Mouse (Mus musculus) embryo, embryonic 9.5 days (tissue): Measurements from ENCODE around the gene Cfap54.

ENCODE experiments used
- DNase-seq: peaks from one replicate; pipeline ENCODE4 v3.0.0-alpha.2; 2017; ENCODE audit errors: extremely low spot score

The Cfap54 gene

DNA sequence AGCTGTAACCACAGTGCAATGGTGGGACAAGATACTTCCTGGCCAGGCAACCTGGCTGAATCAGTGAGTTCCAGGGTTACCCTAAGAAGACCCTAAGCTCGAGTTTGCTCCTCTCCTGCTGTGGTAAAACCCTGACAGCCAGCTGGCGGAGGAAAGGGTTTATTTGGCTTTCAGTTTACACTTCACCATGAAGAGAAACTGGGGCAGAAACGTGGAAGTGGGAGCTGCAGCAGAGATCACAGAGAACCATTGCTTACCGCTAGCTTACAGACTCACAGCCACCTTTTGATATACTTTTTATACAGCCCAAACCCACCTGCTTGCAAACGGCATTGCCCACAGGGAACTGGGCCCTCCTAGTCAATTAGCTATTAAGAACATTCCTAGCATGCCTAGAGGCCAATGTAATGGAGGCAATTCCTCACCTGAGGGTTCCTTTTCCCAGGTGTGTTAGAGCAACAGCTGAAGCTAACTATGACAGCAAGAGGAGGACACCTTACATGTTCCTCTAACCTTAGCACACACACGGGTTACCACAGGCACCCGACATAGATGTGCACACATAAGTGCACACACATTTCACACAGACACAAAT lies 16.9 kb upstream of the Cfap54 start:
- no peak for DNase-seq

DNA sequence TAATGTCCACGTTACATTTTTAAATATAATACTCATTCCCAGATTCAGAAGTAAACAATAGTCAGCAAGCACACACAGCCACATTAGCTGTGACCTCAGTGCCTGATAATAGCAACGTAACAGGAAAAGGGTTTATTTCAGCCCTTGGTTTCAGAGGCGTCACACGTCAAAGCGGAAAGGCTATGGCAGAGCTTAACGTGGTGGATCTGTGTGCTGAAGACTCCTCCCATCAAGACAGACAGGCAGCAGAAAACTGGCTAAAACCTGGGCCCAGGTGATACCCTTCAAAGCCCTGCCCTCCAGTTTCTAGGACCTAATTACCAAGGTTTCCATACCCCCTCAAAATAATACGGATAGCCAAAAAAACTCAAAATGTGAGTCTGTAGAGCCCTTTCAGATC lies 16.0 kb upstream of the Cfap54 start:
- DNase-seq, result no peak

DNA sequence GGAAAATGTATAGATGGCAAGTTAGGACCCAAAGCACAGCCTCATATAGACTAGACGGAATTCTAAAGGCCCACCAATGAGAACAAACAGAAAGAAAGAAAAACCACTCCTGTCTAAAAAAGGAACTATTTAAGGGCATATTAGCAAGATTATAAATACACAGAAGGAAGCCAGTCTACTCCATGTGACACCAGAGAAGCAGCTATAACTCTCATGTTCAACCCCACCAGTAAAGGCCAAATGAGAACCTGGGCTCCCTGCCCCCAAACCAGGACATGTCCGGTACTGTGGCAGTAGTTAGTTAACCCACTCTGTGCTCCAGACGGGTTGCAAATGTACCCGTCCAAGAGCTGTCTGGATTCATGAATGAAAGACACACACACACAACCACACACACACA lies 14.4 kb upstream of the Cfap54 start:
- no peak for DNase-seq

DNA sequence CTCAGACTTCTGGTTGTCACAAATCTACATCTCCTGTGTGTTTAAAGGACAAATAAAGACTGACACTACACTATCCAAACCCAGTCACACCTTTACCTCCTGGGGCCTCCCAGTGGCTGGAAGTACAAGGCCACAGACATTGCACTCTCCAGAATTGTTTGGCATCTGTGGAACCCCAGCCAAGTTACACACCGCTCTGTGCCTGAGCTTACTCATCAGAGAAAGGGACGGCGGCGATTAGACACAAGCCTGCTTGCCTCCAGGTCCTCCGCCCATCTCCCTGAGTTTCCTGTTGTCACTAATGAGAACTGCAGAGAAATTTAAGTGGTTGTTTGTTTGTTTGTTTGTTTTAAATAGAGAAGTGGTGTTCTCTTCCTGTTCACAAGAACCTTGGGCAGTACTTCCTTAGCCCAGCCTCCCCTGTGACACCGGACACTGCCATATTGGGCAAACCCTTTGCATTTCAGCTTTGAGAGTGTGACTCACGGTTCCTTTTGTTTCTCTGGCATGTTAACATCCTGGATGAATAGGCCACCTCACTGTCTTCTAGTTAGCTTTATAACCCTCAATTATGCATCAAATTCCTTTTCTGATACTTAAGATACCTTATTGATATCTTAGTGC lies 13.7 kb upstream of the Cfap54 start:
- DNase-seq, result no peak

DNA sequence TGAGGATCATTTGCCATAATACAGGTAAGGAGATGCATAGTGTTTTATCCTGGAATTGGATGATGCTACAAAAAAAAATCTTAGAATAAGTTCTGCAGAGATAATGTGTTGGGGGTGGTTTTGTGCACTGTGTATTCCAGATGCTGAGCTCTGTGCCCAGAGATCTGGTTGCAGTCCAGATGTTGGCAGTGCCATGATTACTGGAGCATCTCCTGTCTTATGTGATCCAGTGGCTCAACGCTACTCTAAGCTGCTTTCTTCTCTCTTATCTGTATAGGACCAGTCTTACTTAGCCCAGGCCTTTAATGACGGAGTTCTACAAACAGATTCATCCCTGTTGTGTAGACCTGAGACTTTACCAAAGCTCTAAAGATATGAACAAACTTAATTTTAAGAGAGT lies 10.5 kb upstream of the Cfap54 start:
- no peak for DNase-seq

DNA sequence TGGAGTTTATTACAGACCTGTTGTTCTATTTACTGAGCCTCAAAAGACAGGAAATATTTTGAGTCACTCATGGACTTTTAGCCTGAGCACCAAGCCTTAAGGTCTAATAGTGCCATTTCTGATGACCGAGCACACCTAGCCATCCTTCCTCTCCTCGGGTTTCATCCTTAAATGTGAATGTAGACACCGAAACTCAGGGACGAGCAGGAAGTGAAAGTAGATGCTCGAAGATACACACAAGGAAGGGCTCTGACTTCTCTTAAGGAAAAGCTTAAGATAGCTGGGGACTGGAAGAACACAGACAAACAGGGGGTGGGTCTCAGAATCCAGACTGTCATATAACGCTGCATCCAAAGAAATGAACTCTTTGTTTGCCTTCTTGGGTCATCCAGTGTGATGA lies 8.8 kb upstream of the Cfap54 start:
- no peak for DNase-seq

DNA sequence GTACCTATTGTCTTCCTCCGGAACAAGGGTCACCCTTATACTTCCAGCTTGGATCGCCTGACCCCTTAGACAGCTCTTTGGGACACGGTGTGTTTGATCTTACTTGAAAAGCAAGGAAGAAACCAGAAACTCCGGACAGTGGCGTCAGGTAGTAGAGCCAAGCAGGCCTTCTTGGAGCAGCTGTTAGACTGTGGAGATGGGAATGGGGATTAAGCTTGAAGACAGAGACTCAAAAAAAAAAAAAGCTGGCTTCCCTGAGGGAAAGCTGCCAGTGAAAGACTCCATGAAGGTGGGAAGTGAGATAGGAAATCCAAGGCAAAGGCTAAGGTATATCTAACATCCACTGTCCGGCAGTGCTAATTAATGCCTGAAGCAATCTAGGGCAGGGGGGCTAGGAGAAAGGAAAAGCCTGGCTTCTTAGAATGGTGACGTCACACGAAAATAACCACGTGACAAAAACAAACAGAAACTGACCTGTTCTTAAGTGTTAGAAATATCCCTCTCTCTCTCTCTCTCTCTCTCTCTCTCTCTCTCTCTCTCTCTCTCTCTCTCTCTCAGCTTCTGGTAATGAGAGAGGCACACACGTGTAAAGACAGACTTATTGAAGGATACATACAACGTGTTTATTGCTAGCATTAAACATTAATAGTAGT lies 7.1 kb upstream of the Cfap54 start:
- DNase-seq, result no peak

DNA sequence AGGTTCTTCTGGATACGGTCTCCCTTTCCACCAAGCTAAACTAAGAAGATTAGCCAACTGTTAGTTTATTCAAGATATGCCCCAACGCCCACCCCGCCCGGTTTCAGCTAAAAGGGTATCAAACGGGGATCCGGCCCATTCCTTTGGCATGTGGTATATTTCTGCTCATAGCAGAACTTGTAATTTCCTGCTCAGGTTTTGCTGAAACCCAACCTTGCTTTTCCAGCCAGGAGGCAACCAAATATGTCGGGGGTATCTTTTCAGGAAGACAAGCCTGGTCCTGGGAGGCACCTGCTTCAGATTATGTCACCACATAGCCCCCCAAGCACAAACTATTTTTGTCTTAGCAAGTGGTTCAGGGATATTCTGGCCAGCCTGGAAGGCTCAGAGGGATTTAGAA lies 6.1 kb upstream of the Cfap54 start:
- no peak for DNase-seq

DNA sequence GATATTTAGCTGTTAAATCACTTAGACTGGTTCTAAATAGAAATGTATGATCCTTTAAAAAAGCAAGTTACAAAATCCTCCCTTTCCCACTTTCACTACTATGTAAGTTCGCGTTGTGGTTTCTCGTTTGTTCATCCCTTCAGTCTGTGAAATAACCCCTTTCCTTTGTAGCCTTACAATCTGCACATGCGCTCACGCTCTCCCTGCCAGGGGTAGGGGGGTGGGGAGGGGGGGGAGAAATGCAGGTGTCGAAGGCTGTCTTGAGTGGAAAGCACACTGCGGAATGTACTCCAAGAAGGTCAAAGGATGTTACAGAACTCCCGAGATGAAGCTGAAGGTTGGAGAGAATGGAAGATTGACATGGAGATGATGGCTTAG lies 2.5 kb upstream of the Cfap54 start:
- no peak for DNase-seq

DNA sequence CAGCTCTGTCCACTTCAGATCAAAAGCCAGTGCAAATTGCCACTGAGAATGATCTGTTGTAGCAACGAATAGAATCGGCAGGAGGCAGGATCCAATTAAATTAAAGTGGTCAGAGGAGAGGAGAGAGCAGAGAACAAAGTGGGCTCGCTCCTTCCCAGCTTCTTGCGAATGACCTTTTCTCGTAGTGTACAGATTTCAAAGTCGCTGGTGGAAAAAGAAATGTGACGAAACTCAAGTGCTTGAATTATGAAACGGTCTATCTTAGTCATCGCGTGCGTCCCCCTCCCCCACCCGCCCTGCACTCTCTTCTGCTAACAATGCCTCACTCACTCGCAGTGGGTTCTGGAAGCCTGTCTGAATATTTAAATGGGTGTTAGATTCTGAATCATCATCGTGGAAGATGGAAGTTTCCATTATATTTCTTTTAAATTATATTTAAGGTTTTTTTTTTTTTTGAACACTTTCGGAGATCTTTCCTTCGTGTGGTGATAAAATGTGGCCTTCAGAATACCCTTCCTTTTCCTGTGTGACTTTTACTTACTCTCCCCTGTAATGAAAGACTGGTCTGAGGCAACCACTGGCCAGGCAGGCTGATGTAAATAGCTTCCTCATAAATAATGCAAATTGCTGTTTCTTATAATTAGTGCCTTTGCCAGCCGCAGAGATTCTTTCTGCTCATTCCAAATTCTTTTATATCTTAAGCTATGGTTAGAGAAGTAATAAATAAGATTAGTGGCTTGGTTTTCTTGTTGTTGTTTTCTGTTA lies 2.0 kb upstream of the Cfap54 start:
- peak; percentile 20 for DNase-seq

DNA sequence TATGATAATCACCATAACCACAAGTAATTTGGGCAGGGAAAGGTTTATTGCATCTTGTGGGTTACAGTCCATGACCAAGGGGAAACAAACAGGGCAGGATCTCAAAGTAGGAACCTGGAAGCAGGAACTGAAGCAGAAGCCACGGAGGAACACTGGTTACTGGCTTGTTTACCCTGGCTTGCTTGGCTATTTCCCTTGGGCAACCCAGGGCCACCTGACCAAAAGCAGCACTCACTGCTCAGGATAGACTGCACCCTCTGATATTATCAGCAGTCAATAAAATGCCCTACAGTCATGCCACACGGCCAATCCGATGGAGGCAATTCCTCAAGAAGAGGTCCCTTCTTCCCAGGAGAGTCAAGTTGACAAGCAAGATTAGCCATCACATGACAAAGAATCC lies 1.9 kb downstream of the Cfap54 start:
- DNase-seq, result no peak

DNA sequence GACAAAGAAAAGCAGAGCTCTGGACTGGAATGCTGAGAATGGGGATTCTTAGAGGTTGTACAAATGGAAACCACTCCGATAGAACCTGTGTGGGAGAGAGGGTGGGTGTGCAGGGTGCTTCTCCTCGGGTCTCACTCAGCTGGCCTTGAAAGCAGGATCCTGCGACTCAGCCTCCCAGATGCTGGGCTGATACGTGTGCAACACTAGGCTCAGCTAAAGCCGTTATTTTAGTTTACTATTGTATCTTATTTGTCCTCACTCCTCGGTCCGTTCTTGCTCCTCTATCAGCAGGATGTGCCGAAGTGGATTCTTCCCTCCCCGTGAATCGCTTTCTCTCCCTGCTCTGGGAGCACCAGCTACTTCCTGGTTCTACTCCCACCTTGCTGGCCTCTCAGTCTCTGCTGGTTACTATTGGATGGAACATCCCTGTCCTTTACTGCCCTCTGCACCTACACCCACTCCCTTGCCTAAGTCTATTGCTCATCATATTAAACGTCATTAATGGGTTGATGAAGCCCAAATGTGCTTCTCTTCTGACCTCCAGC lies 3.4 kb downstream of the Cfap54 start:
- DNase-seq, result no peak

DNA sequence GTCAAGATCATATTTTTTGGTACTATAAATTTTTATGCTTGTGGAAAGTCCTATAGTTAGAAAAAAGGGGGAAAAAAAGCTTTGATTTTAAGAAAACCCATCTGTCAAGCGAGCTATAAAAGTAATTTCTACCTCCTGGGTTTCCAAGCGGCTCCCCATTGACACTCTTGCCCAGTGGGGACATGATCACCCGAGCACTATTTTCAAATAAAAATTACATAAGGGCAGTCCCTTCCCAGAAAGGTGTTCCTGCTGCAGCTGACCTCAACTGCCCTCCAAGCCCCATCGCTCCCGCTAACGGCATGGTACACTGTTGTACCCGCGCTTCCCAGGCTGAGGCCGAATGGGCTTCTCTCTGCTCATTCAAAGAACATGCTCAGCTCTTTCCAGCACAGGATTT lies 5.0 kb downstream of the Cfap54 start:
- no peak for DNase-seq

DNA sequence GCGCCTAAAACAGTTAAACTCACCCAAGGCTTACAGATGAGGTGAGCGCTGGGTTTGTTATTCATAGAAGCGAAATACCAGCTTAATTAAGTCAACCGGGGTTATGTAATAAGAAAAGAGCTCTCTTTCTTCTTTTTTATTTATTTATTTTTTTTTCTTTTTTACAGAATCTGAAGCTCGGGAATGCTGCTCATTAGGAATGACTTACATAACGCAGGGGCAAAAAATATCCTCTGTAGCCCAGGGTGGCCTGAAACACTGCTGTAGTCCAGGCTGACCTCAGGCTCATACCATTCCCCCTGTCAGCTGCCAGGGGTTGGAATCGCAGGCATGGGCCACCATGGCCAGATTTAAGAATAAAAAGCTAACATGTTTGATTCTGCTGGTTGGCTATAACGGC lies 5.6 kb downstream of the Cfap54 start:
- DNase-seq, result no peak

DNA sequence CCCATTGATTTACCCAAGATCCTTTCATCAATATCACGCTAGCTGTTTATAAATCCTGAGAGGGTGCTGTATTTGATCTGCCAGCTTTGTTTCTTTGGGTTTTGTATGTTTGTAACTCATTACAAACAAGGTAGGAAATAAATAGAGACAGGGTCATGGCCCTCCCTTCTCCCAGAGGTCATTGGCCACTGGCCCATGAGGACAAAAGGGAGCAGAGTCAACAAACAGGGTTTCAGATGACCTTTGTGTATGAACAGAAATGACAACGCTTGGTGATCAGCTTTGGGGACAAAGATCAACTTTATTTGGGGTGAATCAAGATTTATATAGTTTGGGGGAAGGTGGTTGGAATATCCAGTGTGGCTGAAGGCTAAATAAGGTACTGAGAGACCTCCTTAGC lies 8.6 kb downstream of the Cfap54 start:
- DNase-seq, result no peak

DNA sequence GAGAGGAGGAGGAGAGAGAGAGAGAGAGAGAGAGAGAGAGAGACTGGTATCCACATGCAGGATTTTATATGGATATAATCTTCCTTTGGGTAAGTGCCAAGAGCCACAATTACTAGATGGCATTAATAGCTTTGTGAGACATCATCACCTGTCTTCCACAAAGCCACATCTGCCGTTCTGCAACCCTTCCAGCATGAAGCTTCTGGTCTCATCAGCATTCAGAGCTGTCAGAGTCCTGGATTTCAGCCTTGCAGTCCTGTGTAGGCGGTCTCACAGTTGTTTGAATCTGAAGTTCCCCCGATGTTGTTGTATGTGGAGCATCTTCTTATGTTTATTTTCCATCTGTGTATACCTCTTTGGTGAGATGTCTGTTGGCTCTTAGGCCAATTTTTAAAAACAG lies 9.7 kb downstream of the Cfap54 start:
- no peak for DNase-seq

DNA sequence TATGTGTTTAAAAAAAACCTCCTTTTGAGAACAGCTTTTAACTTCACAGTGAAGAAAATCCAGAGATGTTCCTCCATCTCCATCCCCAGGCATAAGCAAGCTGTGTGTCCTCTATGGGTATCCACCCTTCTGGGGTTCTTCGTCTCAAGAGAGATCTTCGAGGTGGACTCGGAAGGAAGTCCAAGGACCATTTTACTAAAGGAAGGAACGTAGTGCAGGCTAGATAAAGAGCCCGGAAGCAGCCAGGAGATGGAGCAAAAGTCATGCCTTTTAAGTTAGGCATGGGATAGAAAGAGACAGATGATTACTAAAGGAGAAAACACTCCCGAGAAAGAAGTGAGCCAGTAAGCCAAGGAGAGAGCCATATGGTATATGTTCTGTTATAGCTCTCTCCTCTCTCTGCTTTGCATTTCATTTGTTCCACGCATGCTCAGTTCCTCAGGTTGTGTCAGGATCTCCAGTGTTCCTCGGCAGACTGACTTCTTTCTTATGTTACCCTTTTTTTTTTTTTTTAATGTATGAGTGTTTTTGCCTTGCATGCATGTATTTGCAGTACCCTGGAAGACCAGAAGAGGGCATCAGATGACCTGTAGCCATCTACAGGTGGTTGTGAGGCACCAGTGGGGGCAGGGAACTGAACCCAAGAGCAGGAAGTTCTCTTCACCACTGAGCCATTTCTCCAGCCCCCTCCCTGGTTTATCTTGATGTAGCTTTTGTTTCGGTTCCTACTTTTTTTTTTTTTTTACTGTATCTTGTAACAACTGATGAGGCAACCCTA lies 11.1 kb downstream of the Cfap54 start:
- DNase-seq, result peak; percentile 37

DNA sequence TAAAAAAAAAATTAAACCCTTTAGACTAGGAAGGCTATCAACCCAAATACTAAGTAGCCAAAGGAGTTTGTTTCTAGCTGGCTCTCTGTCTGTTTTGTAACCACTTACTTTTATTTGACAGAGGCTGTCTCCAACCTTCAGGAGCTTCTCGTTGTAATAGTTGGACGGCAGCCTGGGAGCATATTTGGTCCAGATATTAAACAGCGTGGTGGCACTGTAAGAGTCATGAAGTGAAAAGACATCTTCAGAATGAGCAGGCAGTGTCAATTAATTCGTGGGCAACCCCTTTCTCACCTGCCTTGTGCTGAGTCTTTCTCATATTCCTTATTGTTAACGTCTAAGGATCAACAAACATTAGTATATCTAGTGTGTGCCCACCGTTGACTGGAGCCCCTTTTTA lies 11.7 kb downstream of the Cfap54 start:
- no peak for DNase-seq

DNA sequence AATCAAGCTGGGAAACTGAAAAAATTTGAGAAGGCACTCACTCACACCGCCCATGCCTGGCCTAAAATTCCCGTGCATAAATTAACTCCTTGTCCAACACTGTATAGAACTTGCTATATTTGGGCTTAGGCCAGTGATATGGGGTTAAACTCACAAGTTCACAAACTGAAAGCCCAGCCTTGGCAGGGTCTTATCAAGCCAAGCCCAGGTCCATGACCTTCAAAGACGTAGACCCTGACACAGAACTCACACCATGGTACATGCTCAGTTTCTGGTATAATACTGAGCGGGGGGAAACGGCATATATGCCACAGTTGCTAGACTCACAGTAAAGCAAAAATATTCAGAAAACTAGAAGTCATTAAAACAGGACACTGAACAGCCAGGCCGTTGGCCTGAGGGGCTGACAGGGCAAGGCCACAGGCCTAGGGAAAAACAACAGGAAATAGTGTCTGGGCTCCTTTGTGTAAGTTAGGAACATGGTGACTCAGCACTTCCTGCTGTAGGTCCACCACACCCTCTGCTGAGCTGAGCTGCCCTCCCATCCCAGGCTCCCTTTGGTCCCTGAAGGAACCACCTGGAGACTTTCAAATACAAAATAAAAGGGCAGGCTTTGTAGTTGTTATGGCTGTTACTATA lies 12.3 kb downstream of the Cfap54 start:
- DNase-seq, result no peak

DNA sequence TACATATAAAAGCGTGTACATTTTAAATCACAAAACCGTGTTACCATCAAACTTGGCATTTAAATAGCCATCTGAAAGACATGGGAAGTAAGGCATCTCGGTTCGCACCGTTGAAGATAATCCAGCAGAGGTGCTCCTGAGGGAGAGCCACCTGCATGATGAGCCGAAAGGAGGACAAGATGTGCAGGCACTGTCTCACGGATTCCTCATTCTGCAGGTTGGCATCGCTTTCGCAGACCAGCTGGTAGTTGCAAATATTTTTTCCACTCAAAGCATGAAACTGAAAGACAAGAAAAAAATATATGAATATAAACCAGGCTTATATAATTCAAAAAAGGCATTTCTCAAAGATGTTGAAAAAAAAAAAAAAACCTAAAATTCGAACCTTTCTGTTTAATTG lies 16.4 kb downstream of the Cfap54 start:
- no peak for DNase-seq

DNA sequence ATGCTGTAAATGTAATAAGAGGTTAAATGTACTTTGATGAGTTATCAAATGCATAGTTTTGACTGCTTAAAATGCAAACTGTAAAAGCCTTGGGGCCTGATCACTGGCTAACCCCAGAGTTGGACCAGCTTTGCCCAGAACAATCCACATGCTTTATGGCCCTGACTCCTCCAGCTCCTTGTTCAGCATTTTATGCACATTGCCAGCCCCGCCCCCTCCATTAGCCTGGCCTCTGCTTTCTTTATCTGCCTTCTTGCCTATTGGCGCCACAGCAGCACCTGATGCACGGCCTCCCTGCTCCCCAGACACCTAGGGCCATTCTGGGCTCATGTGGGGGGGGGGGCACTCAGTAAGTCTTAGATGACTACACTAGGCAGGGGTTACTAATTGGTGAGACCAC lies 17.8 kb downstream of the Cfap54 start:
- peak; percentile 16 for DNase-seq
